Mouse (Mus musculus) mammary gland, adult 2 months (tissue): Measurements from ENCODE around the gene B020031M17Rik. TPM values are rescaled to one million over a fixed set of nuclear protein-coding genes. Genes with fewer than 3 reads are reported as not detected.

ENCODE experiments used
- polyA plus RNA-seq: library from polyadenylated mRNA; depleted of rRNA; stranded (reverse); fragments of >200 nt; gene quantifications from 2 replicates; pipeline ENCODE4 v1.2.3, GENCODE M21; 2012; ENCODE audit warnings: low replicate concordance; rRNA removed

The B020031M17Rik gene
- 0.13 TPM in 1 of 2 replicates, not detected in the other for polyA plus RNA-seq

DNA sequence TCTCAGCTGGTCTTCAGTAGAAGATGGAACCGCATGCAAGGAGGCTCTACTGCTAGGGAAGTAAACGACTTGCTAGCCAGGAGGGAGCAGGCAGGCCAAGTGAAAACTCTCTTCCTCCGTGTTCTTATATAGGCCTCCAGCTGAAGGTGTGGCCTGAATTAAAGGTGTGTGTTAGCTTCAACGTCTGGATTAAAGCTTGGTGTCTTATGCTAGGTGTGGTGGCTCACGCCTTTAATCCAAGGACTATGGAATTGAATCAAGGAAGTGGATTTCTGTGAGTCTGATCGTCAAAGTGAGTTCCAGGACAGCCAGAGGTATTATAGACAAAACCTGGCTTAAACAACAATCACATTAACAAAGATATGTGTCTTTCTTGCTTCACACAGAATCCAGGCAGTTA lies at the start of gene B020031M17Rik:
B020031M17Rik (minus strand) TSS at position 101 of the 400 bp plus-strand sequence.

DNA sequence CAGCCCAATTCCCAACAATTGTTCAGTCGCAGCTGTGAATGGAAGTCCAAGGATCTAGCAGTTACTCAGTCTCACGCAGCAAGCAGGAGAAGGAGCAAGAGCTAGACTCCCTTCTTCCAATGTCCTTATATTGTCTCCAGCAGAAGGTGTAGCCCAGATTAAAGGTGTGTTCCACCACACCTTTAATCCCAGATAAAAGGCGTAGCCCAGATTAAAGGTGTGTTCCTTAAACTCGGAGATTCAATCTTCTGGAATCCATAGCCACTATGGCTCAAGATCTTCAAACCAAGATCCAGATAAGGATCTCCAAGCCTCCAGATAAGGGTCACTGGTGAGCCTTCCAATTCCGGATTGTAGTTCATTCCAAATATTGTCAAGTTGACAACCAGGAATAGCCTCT lies 21.4 kb downstream of the B020031M17Rik start, which contains the start of gene Gm21761:
Gm21761 (minus strand) TSS at position 101 of the 400 bp plus-strand sequence.

Other genes with a start within 250 kb of the B020031M17Rik start
- 0.46 and 0.60 TPM in 2 replicates for gene Nim1k, start 194.9 kb downstream of the B020031M17Rik start, polyA plus RNA-seq
- gene Zfp131, start 159.9 kb downstream of the B020031M17Rik start, polyA plus RNA-seq, result 6.6 and 13.3 TPM in 2 replicates
- not detected in 2 replicates for gene AF067063, start 120.6 kb downstream of the B020031M17Rik start, polyA plus RNA-seq
- 0.88 and 1.2 TPM in 2 replicates for gene D13Ertd608e, start 114.8 kb downstream of the B020031M17Rik start, polyA plus RNA-seq
- not detected in 2 replicates for gene Tcstv1, start 56.0 kb downstream of the B020031M17Rik start, polyA plus RNA-seq
- not detected in 2 replicates for gene Gm21761, start 21.5 kb downstream of the B020031M17Rik start, polyA plus RNA-seq
- 0.30 TPM in 1 of 2 replicates, not detected in the other for gene Gm36079, start 76.2 kb upstream of the B020031M17Rik start, polyA plus RNA-seq
- gene Gm21188, start 101.4 kb upstream of the B020031M17Rik start, polyA plus RNA-seq, result 3.3 and 7.1 TPM in 2 replicates
- gene Gm20767, start 189.4 kb upstream of the B020031M17Rik start, polyA plus RNA-seq, result not detected in 2 replicates
- not detected in 2 replicates for gene Gm21818, start 221.6 kb upstream of the B020031M17Rik start, polyA plus RNA-seq